Comparison of ENCODE assay signal across 9 mouse cellular contexts in the genomic region with DNA sequence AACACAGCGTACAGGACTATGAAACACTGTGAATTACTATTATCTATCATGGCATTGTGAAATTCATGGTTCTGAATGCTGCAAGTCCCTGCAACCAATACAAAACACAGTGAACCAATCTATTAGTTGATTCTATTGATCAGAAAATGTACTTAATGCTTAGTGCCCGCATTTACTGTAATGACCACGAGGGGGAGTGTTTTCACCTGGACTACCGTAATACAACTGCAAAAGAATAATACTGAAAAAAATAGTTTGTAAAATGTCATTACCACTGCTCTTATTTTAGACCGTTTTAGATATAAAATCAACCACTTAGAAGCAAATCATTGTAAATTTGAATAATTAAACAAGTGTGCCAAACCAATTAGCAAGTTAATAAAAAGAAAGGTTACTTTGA.
DNase-seq lines count a peak whose midpoint lies in the region; ATAC-seq and TF ChIP-seq lines count a peak whose summit lies in the region.
"Had no signal": no experiment of that assay in that cellular context is flagged by ENCODE, and none has a peak within 500 bp of the region (broad histone marks: within the 10 kb centered on the region; RNA-seq: fewer than 3 reads in every experiment).

No protein-coding gene starts in this region.

- H3K9ac ChIP-seq in limb, embryonic 11.5 days (ENCODE audit: low read length) = no peak overlapping the region
- H3K9ac ChIP-seq in heart, postnatal 0 days (replicated peaks; ENCODE audit: low read depth, low read length) = no peak overlapping the region

- no peaks in the 10 kb centered on the region for H3K4me1 ChIP-seq in limb, embryonic 11.5 days (ENCODE audit: control insufficient read depth, insufficient read depth, low read length)
- peaks cover 14% of the 10 kb centered on the region for H3K4me1 ChIP-seq in limb, embryonic 10.5 days
- H3K4me1 ChIP-seq in heart, postnatal 0 days (ENCODE audit: control insufficient read depth, insufficient read depth) = peaks cover 10% of the 10 kb centered on the region; the same call in 1 of the 2 replicates

- 27% methylated on average over 5 of the region's 5 CpGs for WGBS in limb, embryonic 11.5 days
- WGBS in limb, embryonic 10.5 days = 37% methylated on average over 5 of the region's 5 CpGs
- 18% methylated on average over 5 of the region's 5 CpGs for WGBS in heart, postnatal 0 days

- no peak overlapping the region for H3K4me2 ChIP-seq in limb, embryonic 11.5 days (ENCODE audit: low read depth, severe bottlenecking)
- H3K4me2 ChIP-seq in heart, postnatal 0 days (ENCODE audit: low read depth, low read length) = no peak overlapping the region

- TF ChIP-seq CTCF in heart, postnatal 0 days (IDR thresholded peaks at IDR 0.05; ENCODE audit: low read depth) = peak; percentile 71

- no peaks in the 10 kb centered on the region for H3K27me3 ChIP-seq in limb, embryonic 11.5 days (ENCODE audit: control insufficient read depth, insufficient read depth, low read length)
- no peaks in the 10 kb centered on the region for H3K27me3 ChIP-seq in limb, embryonic 10.5 days (ENCODE audit: low read depth, poor library complexity, severe bottlenecking)
- H3K27me3 ChIP-seq in heart, postnatal 0 days (ENCODE audit: control insufficient read depth, insufficient read depth, low read length) = no peaks in the 10 kb centered on the region
- H3K27me3 ChIP-seq: heart, embryonic 13.5 days had no signal

- no peaks in the 10 kb centered on the region for H3K9me3 ChIP-seq in limb, embryonic 11.5 days (ENCODE audit: control insufficient read depth, low read length)
- H3K9me3 ChIP-seq in limb, embryonic 10.5 days (replicated peaks) = no peaks in the 10 kb centered on the region
- H3K9me3 ChIP-seq in heart, postnatal 0 days (replicated peaks; ENCODE audit: control insufficient read depth, low read length) = no peaks in the 10 kb centered on the region
- H3K9me3 ChIP-seq: heart, embryonic 13.5 days had no signal

- no peak for TF ChIP-seq EP300 in heart, postnatal 0 days (IDR thresholded peaks at IDR 0.05; ENCODE audit: low read depth)

- no peaks in the 10 kb centered on the region for H3K36me3 ChIP-seq in limb, embryonic 11.5 days (ENCODE audit: control insufficient read depth, insufficient read depth, low read length)
- no peaks in the 10 kb centered on the region for H3K36me3 ChIP-seq in limb, embryonic 10.5 days
- no peaks in the 10 kb centered on the region for H3K36me3 ChIP-seq in heart, postnatal 0 days (replicated peaks; ENCODE audit: control insufficient read depth, insufficient read depth, low read length)
- H3K36me3 ChIP-seq: heart, embryonic 13.5 days had no signal

- ATAC-seq in cerebellum, adult (ENCODE audit: insufficient number of reproducible peaks, low FRiP score, low TSS enrichment) = no peak
- ATAC-seq in limb, embryonic 11.5 days (ENCODE audit: insufficient number of reproducible peaks, low FRiP score, low TSS enrichment, low read depth) = no peak
- no peak for ATAC-seq in heart, postnatal 0 days (ENCODE audit: insufficient read depth, low read depth)

- H3K4me3 ChIP-seq in limb, embryonic 11.5 days (ENCODE audit: low read depth, low read length) = no peak overlapping the region
- H3K4me3 ChIP-seq in limb, embryonic 10.5 days = no peak overlapping the region
- no peak overlapping the region for H3K4me3 ChIP-seq in heart, postnatal 0 days (ENCODE audit: low read depth, low read length)

- no peak overlapping the region for H3K27ac ChIP-seq in limb, embryonic 11.5 days (replicated peaks; ENCODE audit: low read depth, low read length)
- H3K27ac ChIP-seq in limb, embryonic 10.5 days = no peak overlapping the region
- H3K27ac ChIP-seq in heart, postnatal 0 days (ENCODE audit: low read depth) = no peak overlapping the region

- peak; percentile 46 to 61 for DNase-seq in cerebellum, adult 18-20 months
- DNase-seq in limb, embryonic 11.5 days (ENCODE audit: low spot score) = peak; percentile 38
- DNase-seq in limb, embryonic 10.5 days (ENCODE audit: low spot score) = no peak
- peak; percentile 67 for DNase-seq in adipocyte (ENCODE audit: low spot score)
- DNase-seq in heart, postnatal 0 days (ENCODE audit: low spot score) = peak; percentile 81
- DNase-seq in retina, adult 2 months (ENCODE audit: low read depth, low spot score) = peak; percentile 13
- no peak for DNase-seq in gastrocnemius, adult 8-10 months (ENCODE audit: low spot score in 2 of 2)

Comparison
In these comparisons a context has a peak if more than half of its experiments do, and no peak if none do; other contexts are left out.
1. DNase-seq: peak in cerebellum, adult 18-20 months (2 of 2), limb, embryonic 11.5 days (single experiment), adipocyte (single experiment), heart, postnatal 0 days (single experiment) and retina, adult 2 months (single experiment); none in limb, embryonic 10.5 days (single experiment) and gastrocnemius, adult 8-10 months (0 of 2).